Mouse (Mus musculus) heart, embryonic 15.5 days (tissue): ENCODE measurements at regions not wholly inside any gene's neighbourhood (a gene's known extent, or its start where the extent isn't known, plus 50 kb on each side); places are given as distances from the start of the nearest gene placed in this dataset.

ENCODE experiments used
- ATAC-seq: fragments of 200-750 bp; cut with Nextera tagmentation; replicated peaks from 2 replicates; pipeline ENCODE4 v1.8.0; 2017; ENCODE audit warnings: low read depth, moderate TSS enrichment; ENCODE audit not compliant: insufficient number of reproducible peaks, insufficient read depth, low FRiP score
- H3K27ac ChIP-seq: fragments of 300-500 bp; sonication (generic); 2 replicates; pipeline ENCODE4 v1.5.1; 2015; ENCODE audit warnings: mild to moderate bottlenecking, inconsistent platforms
- H3K27me3 ChIP-seq: fragments of 300-500 bp; sonication (generic); 2 replicates; pipeline ENCODE4 v1.6.1; 2015; ENCODE audit warnings: inconsistent platforms
- H3K36me3 ChIP-seq: fragments of 300-500 bp; sonication (generic); 2 replicates; pipeline ENCODE4 v1.6.1; 2015; ENCODE audit warnings: mild to moderate bottlenecking, inconsistent platforms
- H3K4me1 ChIP-seq: fragments of 300-500 bp; sonication (generic); replicated peaks from 2 replicates; pipeline ENCODE4 v1.6.1; 2015; ENCODE audit warnings: inconsistent platforms
- H3K4me2 ChIP-seq: fragments of 300-500 bp; sonication (generic); 2 replicates; pipeline ENCODE4 v1.6.1; 2015; ENCODE audit warnings: inconsistent platforms, mild to moderate bottlenecking, moderate library complexity
- H3K4me3 ChIP-seq: fragments of 300-500 bp; sonication (generic); 2 replicates; pipeline ENCODE4 v1.5.1; 2015; ENCODE audit warnings: mild to moderate bottlenecking, inconsistent platforms
- H3K9ac ChIP-seq: fragments of 300-500 bp; sonication (generic); 2 replicates; pipeline ENCODE4 v1.6.1; 2015; ENCODE audit warnings: mild to moderate bottlenecking, inconsistent platforms
- H3K9me3 ChIP-seq: fragments of 300-500 bp; sonication (generic); replicated peaks from 2 replicates; pipeline ENCODE4 v1.6.1; 2016; ENCODE audit warnings: inconsistent platforms
- WGBS: fragments of 180-500 bp; shearing (Covaris S2); methylation state at CpG from one replicate; pipeline ENCODE4 v1.1.7; 2015; ENCODE audit warnings: mixed read lengths; 5-methylcytosine and 5-hydroxymethylcytosine counted together

- WGBS, result 12% methylated on average over 2 of the region's 2 CpGs
These were observed 111.7 kb downstream of the Cdh26 start for GRCm38 (mm10) chr2:178542032-178542431.

GRCm38 (mm10) chr2:178544411-178544810, 114.1 kb downstream of the Cdh26 start:
- WGBS, result 38% methylated on average over 1 of the region's 1 CpGs
- H3K4me2 ChIP-seq, result no peak overlapping the region
- H3K36me3 ChIP-seq, result no peaks in the 10 kb centered on the region
- H3K27ac ChIP-seq, result no peak overlapping the region
- no peak overlapping the region for H3K9ac ChIP-seq
- ATAC-seq, result no peak
- H3K27me3 ChIP-seq, result peaks cover 3% of the 10 kb centered on the region; the same call in 1 of the 2 replicates
- no peak overlapping the region for H3K4me3 ChIP-seq
- H3K4me1 ChIP-seq, result no peaks in the 10 kb centered on the region
- H3K9me3 ChIP-seq, result no peaks in the 10 kb centered on the region

More at GRCm38 (mm10) chr2:178542032-178542431, 111.7 kb downstream of the Cdh26 start:
- H3K4me3 ChIP-seq, result no peak overlapping the region
- no peak for ATAC-seq
- no peaks in the 10 kb centered on the region for H3K9me3 ChIP-seq
- H3K27ac ChIP-seq, result no peak overlapping the region
- H3K36me3 ChIP-seq, result no peaks in the 10 kb centered on the region
- no peak overlapping the region for H3K4me2 ChIP-seq
- H3K27me3 ChIP-seq, result no peaks in the 10 kb centered on the region
- H3K4me1 ChIP-seq, result no peaks in the 10 kb centered on the region
- H3K9ac ChIP-seq, result no peak overlapping the region

GRCm38 (mm10) chr2:178545601-178546352, 115.4 kb downstream of the Cdh26 start:
- Histone ChIP-seq H3K9ac (no peak overlapping the region), H3K4me1 (no peaks in the 10 kb centered on the region), H3K27me3 (peaks cover 3% of the 10 kb centered on the region; the same call in 1 of the 2 replicates), H3K36me3 (no peaks in the 10 kb centered on the region), H3K4me3 (no peak overlapping the region), H3K4me2 (no peak overlapping the region), H3K9me3 (no peaks in the 10 kb centered on the region), H3K27ac (no peak overlapping the region)
- 73% methylated on average over 15 of the region's 15 CpGs for WGBS
- no peak for ATAC-seq

- Histone ChIP-seq H3K27me3 (peaks cover 3% of the 10 kb centered on the region; the same call in 1 of the 2 replicates), H3K4me1 (no peaks in the 10 kb centered on the region), H3K36me3 (no peaks in the 10 kb centered on the region), H3K9me3 (no peaks in the 10 kb centered on the region), H3K9ac (no peak overlapping the region), H3K4me3 (no peak overlapping the region), H3K4me2 (no peak overlapping the region), H3K27ac (no peak overlapping the region)
- ATAC-seq, result no peak
- 81% methylated on average over 3 of the region's 3 CpGs for WGBS
These were observed 116.0 kb downstream of the Cdh26 start for GRCm38 (mm10) chr2:178546353-178546720.

- Histone ChIP-seq H3K36me3 (no peaks in the 10 kb centered on the region), H3K4me3 (no peak overlapping the region), H3K9me3 (no peaks in the 10 kb centered on the region), H3K9ac (no peak overlapping the region), H3K27ac (no peak overlapping the region), H3K4me2 (no peak overlapping the region), H3K4me1 (no peaks in the 10 kb centered on the region), H3K27me3 (peaks cover 3% of the 10 kb centered on the region; the same call in 1 of the 2 replicates)
- WGBS, result 67% methylated on average over 3 of the region's 3 CpGs
- ATAC-seq, result no peak
These were observed 116.6 kb downstream of the Cdh26 start for GRCm38 (mm10) chr2:178546888-178547287.

- no peak overlapping the region for H3K4me2 ChIP-seq
- no peaks in the 10 kb centered on the region for H3K9me3 ChIP-seq
- no peak overlapping the region for H3K4me3 ChIP-seq
- no peaks in the 10 kb centered on the region for H3K36me3 ChIP-seq
- peaks cover 3% of the 10 kb centered on the region; the same call in 1 of the 2 replicates for H3K27me3 ChIP-seq
- 79% methylated on average over 6 of the region's 6 CpGs for whole genome bisulfite sequencing
- no peak overlapping the region for H3K27ac ChIP-seq
- no peak overlapping the region for H3K9ac ChIP-seq
- no peak for ATAC-seq
- H3K4me1 ChIP-seq, result no peaks in the 10 kb centered on the region
These were observed 118.6 kb downstream of the Cdh26 start for GRCm38 (mm10) chr2:178548937-178549336.

- H3K4me1 ChIP-seq, result peaks cover 9% of the 10 kb centered on the region; the same call in 1 of the 2 replicates
- 67% methylated on average over 4 of the region's 4 CpGs for WGBS
- no peaks in the 10 kb centered on the region for H3K36me3 ChIP-seq
- no peaks in the 10 kb centered on the region for H3K9me3 ChIP-seq
- no peak overlapping the region for H3K27ac ChIP-seq
- H3K4me3 ChIP-seq, result no peak overlapping the region
- 0 out of 2 replicates have a peak, but pooled peaks cover 1% of the 10 kb centered on the region for H3K27me3 ChIP-seq
- H3K4me2 ChIP-seq, result no peak overlapping the region
- no peak for ATAC-seq
- no peak overlapping the region for H3K9ac ChIP-seq
These were observed 123.4 kb downstream of the Cdh26 start for GRCm38 (mm10) chr2:178553736-178554135.

GRCm38 (mm10) chr2:178555692-178556340, 125.5 kb downstream of the Cdh26 start:
- Histone ChIP-seq H3K9ac (no peak overlapping the region), H3K4me1 (peaks cover 9% of the 10 kb centered on the region; the same call in 1 of the 2 replicates), H3K36me3 (no peaks in the 10 kb centered on the region), H3K27ac (no peak overlapping the region), H3K9me3 (no peaks in the 10 kb centered on the region), H3K27me3 (0 out of 2 replicates have a peak, but pooled peaks cover 4% of the 10 kb centered on the region), H3K4me3 (no peak overlapping the region), H3K4me2 (no peak overlapping the region)
- 73% methylated on average over 3 of the region's 3 CpGs for WGBS
- no peak for ATAC-seq

- Histone ChIP-seq H3K9ac (no peak overlapping the region), H3K4me3 (no peak overlapping the region), H3K36me3 (no peaks in the 10 kb centered on the region), H3K27me3 (0 out of 2 replicates have a peak, but pooled peaks cover 4% of the 10 kb centered on the region), H3K4me1 (peaks cover 9% of the 10 kb centered on the region; the same call in 1 of the 2 replicates), H3K27ac (no peak overlapping the region), H3K9me3 (no peaks in the 10 kb centered on the region), H3K4me2 (no peak overlapping the region)
- 27% methylated on average over 9 of the region's 9 CpGs for WGBS
- no peak for ATAC-seq
These were observed 127.6 kb downstream of the Cdh26 start for GRCm38 (mm10) chr2:178557934-178558333.

- Histone ChIP-seq H3K27me3 (0 out of 2 replicates have a peak, but pooled peaks cover 4% of the 10 kb centered on the region), H3K4me3 (no peak overlapping the region), H3K36me3 (no peaks in the 10 kb centered on the region), H3K4me2 (no peak overlapping the region), H3K4me1 (no peaks in the 10 kb centered on the region; the same call in 1 of the 2 replicates), H3K9ac (no peak overlapping the region), H3K27ac (no peak overlapping the region), H3K9me3 (no peaks in the 10 kb centered on the region)
- ATAC-seq, result no peak
- WGBS, result 82% methylated on average over 7 of the region's 7 CpGs
These were observed 133.0 kb downstream of the Cdh26 start for GRCm38 (mm10) chr2:178563287-178563686.

- H3K4me2 ChIP-seq, result no peak overlapping the region
- 13% methylated on average over 8 of the region's 8 CpGs for WGBS
- H3K4me3 ChIP-seq, result no peak overlapping the region
- no peak overlapping the region for H3K9ac ChIP-seq
- no peaks in the 10 kb centered on the region; the same call in 1 of the 2 replicates for H3K4me1 ChIP-seq
- no peaks in the 10 kb centered on the region for H3K36me3 ChIP-seq
- H3K27ac ChIP-seq, result 0 out of 2 replicates have a peak overlapping the region, but pooled peaks have one; percentile 6
- no peaks in the 10 kb centered on the region for H3K27me3 ChIP-seq
- ATAC-seq, result no peak
- no peaks in the 10 kb centered on the region for H3K9me3 ChIP-seq
These were observed 135.1 kb downstream of the Cdh26 start for GRCm38 (mm10) chr2:178565368-178565818.
